Mouse (Mus musculus) erythroblast, embryonic 14.5 days (primary cell): ENCODE data around the gene Uqcrh. TPM values are rescaled to one million over a fixed set of nuclear protein-coding genes. Genes with fewer than 3 reads are reported as not detected.

Experiments used
- H3K27me3 ChIP-seq: 2 replicates; pipeline ENCODE4 v1.6.1; 2012; ENCODE audit warnings: inconsistent platforms; ENCODE audit not compliant: control insufficient read depth
- H3K36me3 ChIP-seq: 2 replicates; pipeline ENCODE4 v1.6.1; 2012; ENCODE audit warnings: mild to moderate bottlenecking, inconsistent platforms; ENCODE audit not compliant: control insufficient read depth
- H3K4me1 ChIP-seq: 2 replicates; pipeline ENCODE4 v1.6.1; 2012; ENCODE audit warnings: inconsistent platforms; ENCODE audit not compliant: control insufficient read depth
- H3K4me3 ChIP-seq: replicated peaks from 2 replicates; pipeline ENCODE3; 2012; ENCODE audit warnings: moderate library complexity, mild to moderate bottlenecking, inconsistent platforms
- H3K9me3 ChIP-seq: 2 replicates; pipeline ENCODE4 v1.6.1; 2012; ENCODE audit warnings: low read length, inconsistent platforms, mixed read lengths; ENCODE audit not compliant: control insufficient read depth
- GATA1 ChIP-seq: IDR thresholded peaks from 2 replicates; pipeline ENCODE4 v1.6.1; 2012; ENCODE audit warnings: low read length, inconsistent platforms, mixed read lengths
- TAL1 ChIP-seq: IDR thresholded peaks from 3 replicates; pipeline ENCODE4 v1.6.1; 2012; ENCODE audit warnings: low read length, inconsistent platforms, mixed read lengths
- polyA plus RNA-seq: library from polyadenylated mRNA; stranded (reverse); fragments of >175 nt; gene quantifications from 2 replicates; pipeline ENCODE4 v1.2.3, GENCODE M21; 2012

Gene Uqcrh
- polyA plus RNA-seq, 1 experiment = 16.3 TPM

DNA sequence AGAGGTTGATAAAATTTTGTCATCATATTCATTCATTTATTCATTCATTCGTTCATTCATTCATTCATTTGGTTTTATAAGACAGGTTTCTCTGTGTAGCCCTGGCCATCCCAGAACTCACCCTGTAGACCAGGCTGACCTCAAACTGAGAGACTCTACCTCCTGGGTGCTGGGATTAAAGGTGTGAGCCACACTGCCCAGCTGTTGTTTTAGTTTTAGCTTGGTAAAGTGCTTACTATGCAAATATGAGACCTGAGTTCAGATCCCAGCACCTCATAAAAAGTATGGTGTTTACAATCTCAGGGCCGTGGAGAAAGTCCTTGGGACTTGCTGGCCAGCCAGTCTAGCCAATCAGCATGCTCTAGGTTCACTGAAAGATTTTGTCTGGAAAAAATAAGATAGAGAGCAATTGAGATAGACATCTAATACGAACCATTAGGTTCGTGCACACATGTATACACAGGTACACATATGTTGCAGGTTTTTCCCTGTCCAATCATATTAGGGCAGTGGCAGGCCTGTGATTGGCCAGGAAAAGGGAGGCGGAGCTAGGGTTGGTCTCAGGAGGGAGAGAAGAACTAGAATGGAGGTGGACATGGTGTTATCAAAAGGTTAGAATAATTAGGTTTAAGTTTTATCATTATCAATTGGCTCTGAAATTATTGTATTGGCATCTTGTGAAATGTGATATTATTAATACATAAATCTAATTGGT lies 15.7 kb downstream of the Uqcrh start:
- no peaks in the 10 kb centered on the region for H3K9me3 ChIP-seq
- H3K36me3 ChIP-seq = peaks cover 2% of the 10 kb centered on the region
- no peak for TF ChIP-seq TAL1
- no peak for TF ChIP-seq GATA1
- no peak overlapping the region for H3K4me3 ChIP-seq
- H3K27me3 ChIP-seq = no peaks in the 10 kb centered on the region
- H3K4me1 ChIP-seq = peaks cover 12% of the 10 kb centered on the region

DNA sequence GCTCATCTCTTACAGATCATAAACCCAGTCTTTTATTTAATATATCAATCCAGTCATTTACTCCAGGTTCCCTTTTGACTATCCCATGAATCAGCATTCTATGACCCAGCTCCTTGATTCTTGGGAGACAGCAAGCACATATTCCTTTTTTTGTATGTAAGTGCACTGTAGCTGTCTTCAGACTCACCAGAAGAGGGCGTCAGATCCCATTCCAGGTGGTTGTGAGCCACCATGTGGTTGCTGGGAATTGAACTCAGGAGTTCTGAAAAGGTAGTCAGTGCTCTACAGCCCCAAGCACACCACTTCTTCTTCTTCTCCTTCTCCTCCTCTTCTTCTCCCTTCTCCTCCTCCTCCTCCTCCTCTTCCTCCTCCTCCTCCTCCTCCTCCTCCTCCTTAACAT lies 17.3 kb downstream of the Uqcrh start:
- Histone ChIP-seq H3K4me1 (peaks cover 23% of the 10 kb centered on the region), H3K36me3 (no peaks in the 10 kb centered on the region), H3K9me3 (no peaks in the 10 kb centered on the region), H3K27me3 (no peaks in the 10 kb centered on the region), H3K4me3 (no peak overlapping the region)
- TF ChIP-seq GATA1 (no peak), TAL1 (no peak)

DNA sequence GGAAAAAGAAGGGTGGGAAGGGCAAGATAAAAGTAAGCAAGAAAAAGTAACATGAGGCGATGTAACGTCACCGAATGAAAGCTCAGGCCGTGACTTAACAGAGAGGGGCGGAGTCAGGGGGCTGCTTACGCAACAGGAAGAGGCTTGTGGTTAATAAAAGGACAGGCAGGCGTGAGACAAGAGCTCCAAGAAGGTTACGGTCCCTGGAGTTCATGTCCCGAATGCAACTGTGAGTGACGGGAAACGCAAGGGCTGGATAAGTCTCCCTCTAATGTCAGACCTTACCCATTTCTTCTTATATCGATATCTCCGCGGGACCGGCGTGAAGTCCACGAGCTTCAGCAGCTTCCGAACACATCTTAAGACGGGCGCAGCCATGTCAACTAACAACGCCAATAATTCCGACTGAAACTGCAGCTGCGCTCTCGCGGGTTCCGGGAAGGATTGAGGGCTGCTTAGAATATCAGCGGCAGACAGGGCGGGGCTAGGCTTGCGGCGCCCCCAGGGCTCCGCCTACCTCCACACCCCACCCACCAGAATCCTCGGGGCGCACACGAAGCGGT lies 21.4 kb downstream of the Uqcrh start, which contains the start of gene Nsun4:
Gene Nsun4, minus strand, starts transcription at position 478 of the 563 bp plus-strand sequence.
- Histone ChIP-seq H3K27me3 (no peaks in the 10 kb centered on the region), H3K4me1 (peaks cover 33% of the 10 kb centered on the region), H3K4me3 (peak within 1 kb of the TSS; percentile 86), H3K36me3 (no peaks in the 10 kb centered on the region), H3K9me3 (no peaks in the 10 kb centered on the region)
- TF ChIP-seq TAL1 (no peak), GATA1 (no peak)

DNA sequence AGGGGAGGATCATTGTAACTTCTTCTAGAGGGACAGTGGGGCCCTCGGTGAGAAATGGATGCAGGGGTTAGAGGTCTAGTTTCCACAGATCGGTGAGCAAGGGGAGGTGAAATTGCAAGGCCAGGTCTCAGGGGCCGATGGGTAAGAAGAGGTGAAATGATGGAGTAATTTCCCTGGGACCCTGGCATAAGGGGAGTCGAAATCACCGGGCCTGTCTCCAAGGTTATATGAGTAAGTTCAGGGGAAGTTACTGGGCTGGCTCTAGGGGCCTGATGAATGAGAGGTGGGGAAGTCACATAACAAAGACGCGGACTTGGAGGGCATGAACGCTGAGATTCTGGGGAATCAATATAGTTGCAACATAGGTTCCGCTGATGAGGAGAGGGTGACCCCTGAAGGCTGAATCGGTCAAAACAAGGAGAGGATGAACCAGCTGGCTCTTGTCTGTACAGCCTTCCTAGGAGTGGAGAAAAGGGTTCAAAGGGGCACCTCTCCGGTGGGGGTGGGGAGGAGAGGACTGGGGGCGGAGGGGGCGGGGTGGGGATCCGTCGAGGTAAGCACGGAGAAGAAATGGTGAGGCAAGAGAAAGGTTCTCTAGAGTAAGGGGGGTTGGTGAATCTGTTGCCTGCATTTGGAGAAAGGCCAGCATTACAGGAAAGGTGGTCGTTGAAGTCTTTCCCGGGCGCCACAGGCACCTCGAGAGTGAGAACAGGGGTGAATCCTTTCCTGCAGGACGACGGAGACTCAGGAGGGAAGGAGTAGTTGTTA lies 22.2 kb downstream of the Uqcrh start:
- Histone ChIP-seq H3K9me3 (no peaks in the 10 kb centered on the region), H3K4me3 (peak overlapping the region; percentile 86), H3K4me1 (peaks cover 33% of the 10 kb centered on the region), H3K27me3 (no peaks in the 10 kb centered on the region), H3K36me3 (peaks cover 5% of the 10 kb centered on the region)
- no peak for TF ChIP-seq TAL1
- no peak for TF ChIP-seq GATA1

DNA sequence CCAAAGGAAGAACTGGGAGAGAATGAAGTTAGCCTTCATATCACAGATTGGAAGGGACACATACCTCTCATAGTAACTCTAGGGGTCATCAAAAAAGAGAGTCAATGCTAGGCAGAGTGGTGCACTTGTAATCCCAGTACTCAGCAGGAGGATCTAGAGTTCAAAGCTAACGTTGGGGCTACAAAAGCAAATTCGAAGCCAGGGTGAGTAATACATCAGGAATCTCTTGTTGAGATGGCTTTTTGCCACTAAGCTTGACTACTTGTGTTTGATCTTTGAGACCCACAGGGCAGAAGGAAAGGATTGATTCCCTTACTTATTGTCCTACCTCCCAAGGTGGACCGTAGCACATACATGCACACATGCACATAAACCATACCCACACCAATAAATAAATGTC lies 25.7 kb downstream of the Uqcrh start:
- H3K27me3 ChIP-seq = no peaks in the 10 kb centered on the region
- peaks cover 19% of the 10 kb centered on the region for H3K36me3 ChIP-seq
- H3K4me1 ChIP-seq = peaks cover 27% of the 10 kb centered on the region
- no peak for TF ChIP-seq TAL1
- no peak for TF ChIP-seq GATA1
- H3K4me3 ChIP-seq = no peak overlapping the region
- H3K9me3 ChIP-seq = no peaks in the 10 kb centered on the region

DNA sequence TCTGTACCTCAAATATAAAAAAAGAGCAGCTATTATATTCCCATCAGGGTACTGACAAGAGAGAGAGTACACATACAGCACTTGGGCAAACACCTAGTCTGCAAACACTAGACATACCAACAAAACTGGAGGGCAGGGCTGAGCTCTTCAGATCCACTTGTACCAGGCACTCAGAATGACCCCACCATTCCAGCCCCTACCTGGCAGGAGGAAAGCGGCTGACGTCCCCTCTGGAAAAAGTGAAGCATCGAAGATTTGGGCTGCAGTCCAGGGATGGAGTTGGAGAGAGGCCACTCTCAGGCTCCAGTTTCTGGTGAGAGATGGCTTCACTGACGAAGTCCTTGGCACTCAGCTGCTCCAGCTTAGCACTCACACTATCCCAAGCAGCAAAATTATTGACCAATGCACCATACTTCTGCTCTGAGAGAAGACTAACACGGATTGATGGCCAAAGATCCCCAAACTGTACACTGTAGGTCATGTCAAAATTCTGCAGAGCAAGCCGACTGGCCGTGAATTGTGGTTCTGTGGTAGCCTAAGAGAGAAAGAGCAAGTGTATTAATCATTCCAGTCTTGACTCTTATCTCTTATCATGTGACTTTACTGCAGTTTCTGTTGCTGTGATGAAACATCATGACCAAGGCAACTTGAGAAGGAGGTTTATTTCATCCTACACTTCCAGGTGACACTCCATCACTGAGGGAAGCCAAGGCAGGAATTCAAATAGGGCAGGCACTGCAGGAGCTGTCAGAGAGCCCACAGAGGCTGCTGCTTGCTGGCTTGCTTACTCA lies 26.5 kb downstream of the Uqcrh start:
- Histone ChIP-seq H3K9me3 (no peaks in the 10 kb centered on the region), H3K4me1 (peaks cover 18% of the 10 kb centered on the region), H3K36me3 (peaks cover 24% of the 10 kb centered on the region), H3K4me3 (no peak overlapping the region), H3K27me3 (no peaks in the 10 kb centered on the region)
- no peak for TF ChIP-seq GATA1
- no peak for TF ChIP-seq TAL1

DNA sequence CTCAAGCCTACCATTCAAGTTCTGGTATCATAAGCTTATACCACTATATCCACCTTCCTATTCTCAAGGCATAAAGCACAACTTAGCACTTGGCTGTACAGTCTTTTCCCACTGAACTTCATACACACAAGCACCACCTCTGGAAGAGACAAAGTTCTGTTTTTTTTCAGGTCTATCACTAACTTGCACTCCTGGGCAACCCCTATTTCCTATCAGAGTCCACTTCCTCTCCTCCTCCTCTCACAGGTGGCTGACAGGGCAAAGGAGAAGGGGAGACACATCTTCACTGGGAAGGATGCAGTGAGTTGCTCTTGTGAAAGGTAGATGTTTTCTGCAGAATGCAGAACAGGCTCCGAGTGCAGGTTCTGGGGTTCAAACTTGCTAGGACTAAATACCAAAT lies 27.2 kb downstream of the Uqcrh start:
- Histone ChIP-seq H3K4me1 (peaks cover 12% of the 10 kb centered on the region), H3K4me3 (no peak overlapping the region), H3K27me3 (no peaks in the 10 kb centered on the region), H3K9me3 (no peaks in the 10 kb centered on the region), H3K36me3 (peaks cover 30% of the 10 kb centered on the region)
- no peak for TF ChIP-seq GATA1
- no peak for TF ChIP-seq TAL1

DNA sequence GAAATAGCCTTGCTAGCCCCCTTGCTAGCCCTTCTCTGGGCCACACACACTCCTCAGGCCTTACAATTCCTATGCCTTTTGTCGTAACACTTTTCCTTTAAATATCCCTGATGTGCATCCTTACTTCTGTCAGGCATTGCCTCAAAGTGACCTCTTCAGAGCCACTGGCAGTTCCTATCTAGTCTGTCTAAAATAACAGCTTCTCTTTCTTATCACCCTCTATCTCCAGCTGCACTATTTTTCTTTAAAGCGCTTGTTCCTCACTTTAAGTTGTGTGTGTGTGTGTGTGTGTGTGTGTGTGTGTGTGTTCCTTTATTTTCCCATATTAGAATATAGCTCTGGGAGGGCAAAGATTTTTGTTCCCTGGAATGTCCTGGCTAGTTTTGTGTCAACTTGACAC lies 28.3 kb downstream of the Uqcrh start:
- no peaks in the 10 kb centered on the region for H3K27me3 ChIP-seq
- H3K36me3 ChIP-seq = peaks cover 35% of the 10 kb centered on the region
- H3K4me3 ChIP-seq = no peak overlapping the region
- no peak for TF ChIP-seq GATA1
- TF ChIP-seq TAL1 = no peak
- peaks cover 4% of the 10 kb centered on the region for H3K4me1 ChIP-seq
- H3K9me3 ChIP-seq = no peaks in the 10 kb centered on the region

DNA sequence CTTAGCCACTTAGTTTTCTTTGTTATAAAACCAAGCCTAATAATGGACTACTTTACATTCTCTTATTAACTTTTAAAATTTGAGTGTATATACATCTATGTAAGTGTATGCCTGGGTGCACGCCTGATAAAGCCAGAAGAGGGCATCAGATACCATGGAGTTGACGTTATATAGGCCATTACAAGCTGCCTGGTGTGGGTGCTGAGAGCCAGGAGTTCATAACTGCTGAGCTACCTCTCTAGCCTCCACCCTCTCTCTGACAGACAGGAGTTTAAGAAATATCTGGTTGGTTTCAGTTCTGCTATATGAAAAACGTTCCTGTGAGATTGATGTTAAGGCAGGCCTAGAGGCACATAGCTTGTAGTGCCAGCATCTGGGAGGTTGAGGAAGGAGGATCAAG lies 32.7 kb downstream of the Uqcrh start:
- Histone ChIP-seq H3K4me3 (no peak overlapping the region), H3K4me1 (no peaks in the 10 kb centered on the region), H3K27me3 (no peaks in the 10 kb centered on the region), H3K9me3 (no peaks in the 10 kb centered on the region), H3K36me3 (peaks cover 40% of the 10 kb centered on the region)
- TF ChIP-seq GATA1 (no peak), TAL1 (no peak)
